Mouse (Mus musculus): ENCODE results near the gene Stau1. TPM values are rescaled to one million over a fixed set of nuclear protein-coding genes. Genes with fewer than 3 reads are reported as not detected.

The Stau1 gene
- polyA plus RNA-seq (2012; rRNA removed): 16.5 and 18.5 TPM in 2 replicates

GRCm38 (mm10) chr2:166995796-166996532 lies at the start of gene Stau1:
Gene Stau1, minus strand, starts transcription at chr2:166996299.

GRCm38 (mm10) chr2:167014702-167015381 lies 18.7 kb upstream of the Stau1 start, which contains the start of gene Ddx27:
Gene Ddx27, plus strand, starts transcription at chr2:167015193.

GRCm38 (mm10) chr2:166905711-166906522 lies 90.2 kb downstream of the Stau1 start, which contains the start of gene Cse1l:
Gene Cse1l, plus strand, starts transcription at chr2:166906040.

Other genes starting within 250 kb of the Stau1 start
- 2.2 and 2.3 TPM in 2 replicates for gene Trp53rkb, start 203.8 kb downstream of the Stau1 start, polyA plus RNA-seq (2012; rRNA removed)
- 4.6 and 5.4 TPM in 2 replicates for gene Arfgef2, start 190.7 kb downstream of the Stau1 start, polyA plus RNA-seq (2012; rRNA removed)
- gene Cse1l, start 90.3 kb downstream of the Stau1 start, polyA plus RNA-seq (2012; rRNA removed): 19.9 and 20.2 TPM in 2 replicates
- gene Ddx27, start 18.9 kb upstream of the Stau1 start, polyA plus RNA-seq (2012; rRNA removed): 20.8 and 24.1 TPM in 2 replicates
- 9.6 and 11.2 TPM in 2 replicates for gene Znfx1, start 66.7 kb upstream of the Stau1 start, polyA plus RNA-seq (2012; rRNA removed)
- 0.14 and 0.23 TPM in 2 replicates for gene Kcnb1, start 193.9 kb upstream of the Stau1 start, polyA plus RNA-seq (2012; rRNA removed)
- 1.2 TPM in 2 replicates for gene Ptgis, start 244.3 kb upstream of the Stau1 start, polyA plus RNA-seq (2012; rRNA removed)